Mouse (Mus musculus) heart, embryonic 14.5 days (tissue): ENCODE measurements around the gene Fgfr3. TPM values are rescaled to one million over a fixed set of nuclear protein-coding genes. Genes with fewer than 3 reads are reported as not detected.
A peak's percentile ranks its signal among the peaks of the same experiment; 100 is the strongest.

ENCODE experiments used
- ATAC-seq: fragments of 200-750 bp; cut with Nextera tagmentation; 2 replicates; pipeline ENCODE4 v1.8.0; 2017; ENCODE audit warnings: low read depth, moderate TSS enrichment; ENCODE audit not compliant: insufficient number of reproducible peaks, insufficient read depth, low FRiP score
- H3K27ac ChIP-seq, 2 experiments: fragments of 200-500 bp in 1 of 2; fragments of 300-500 bp in 1 of 2; sonication (generic) in 1 of 2; replicated peaks in 1 of 2; 2 replicates each; pipeline ENCODE4 v1.5.1; 2012 to 2014; ENCODE audit warnings: low read depth in 2 of 2, low read length in 2 of 2, control low read depth in 1 of 2, mild to moderate bottlenecking in 1 of 2, mixed read lengths in 1 of 2; ENCODE audit not compliant: control insufficient read depth in 1 of 2, insufficient read depth in 1 of 2
- H3K27me3 ChIP-seq: fragments of 300-500 bp; sonication (generic); 2 replicates; pipeline ENCODE4 v1.6.1; 2014; ENCODE audit warnings: mild to moderate bottlenecking, low read length, control low read depth; ENCODE audit not compliant: control insufficient read depth, insufficient read depth
- H3K36me3 ChIP-seq: fragments of 300-500 bp; sonication (generic); 2 replicates; pipeline ENCODE4 v1.6.1; 2014; ENCODE audit warnings: mild to moderate bottlenecking, control low read depth, low read length, mixed read lengths; ENCODE audit not compliant: control insufficient read depth, insufficient read depth
- H3K4me1 ChIP-seq, 2 experiments: fragments of 200-500 bp in 1 of 2; fragments of 300-500 bp in 1 of 2; sonication (generic) in 1 of 2; 2 replicates each; pipeline ENCODE4 v1.6.1; 2012 to 2014; ENCODE audit warnings: low read length in 2 of 2, control low read depth in 1 of 2, mixed read lengths in 1 of 2; ENCODE audit not compliant: control insufficient read depth in 2 of 2, insufficient read depth in 2 of 2
- H3K4me2 ChIP-seq: fragments of 300-500 bp; sonication (generic); 2 replicates; pipeline ENCODE4 v1.6.1; 2014; ENCODE audit warnings: mild to moderate bottlenecking, low read length
- H3K4me3 ChIP-seq, 2 experiments: fragments of 200-500 bp in 1 of 2; fragments of 300-500 bp in 1 of 2; sonication (generic) in 1 of 2; 2 replicates each; pipeline ENCODE4 v1.5.1; 2012 to 2014; ENCODE audit warnings: low read length in 2 of 2, mild to moderate bottlenecking in 2 of 2, control low read depth in 1 of 2, low read depth in 1 of 2, moderate library complexity in 1 of 2; ENCODE audit not compliant: control insufficient read depth in 1 of 2, insufficient read depth in 1 of 2
- H3K9ac ChIP-seq: fragments of 300-500 bp; sonication (generic); 2 replicates; pipeline ENCODE4 v1.6.1; 2014; ENCODE audit warnings: mild to moderate bottlenecking, low read length
- H3K9me3 ChIP-seq: fragments of 300-500 bp; sonication (generic); 2 replicates; pipeline ENCODE4 v1.6.1; 2016; ENCODE audit warnings: low read length, control low read depth; ENCODE audit not compliant: control insufficient read depth
- WGBS: fragments of 180-500 bp; shearing (Covaris S2); extraction: QIAGEN DNeasy Blood & Tissue Kit; methylation state at CpG from one replicate; pipeline ENCODE4 v1.1.7; 2014; 5-methylcytosine and 5-hydroxymethylcytosine counted together
- polyA plus RNA-seq: library from polyadenylated mRNA; unstranded; fragments of >200 nt; fragmentation: Nextera tagmentation; extraction: Ambion mirVana; gene quantifications from 2 replicates; pipeline ENCODE4 v1.2.1, GENCODE M21; 2014

The Fgfr3 gene
- polyA plus RNA-seq, 1 experiment from 2014 or later: 3.1 TPM

DNA sequence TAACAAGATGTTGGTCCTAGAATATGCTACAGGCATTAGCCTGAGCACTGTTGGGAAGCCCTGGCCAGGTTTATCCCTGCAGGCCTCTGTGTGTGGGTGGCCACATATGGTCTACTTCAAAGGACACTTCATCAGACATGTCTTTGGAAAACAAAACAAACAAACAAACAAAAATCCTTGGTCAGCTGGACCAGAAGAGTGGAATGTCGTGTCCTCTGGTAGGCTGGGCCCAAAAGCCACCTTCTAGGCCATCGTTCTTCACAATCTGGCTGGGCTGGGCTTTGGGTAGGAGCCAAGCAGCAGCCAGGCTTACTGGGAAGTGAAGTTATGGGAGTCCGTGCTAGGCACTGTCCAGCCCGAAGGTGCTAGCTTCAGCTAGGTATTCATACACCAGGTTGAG lies 14.3 kb upstream of the Fgfr3 start:
- ATAC-seq: no peak
- 29% methylated on average over 4 of the region's 4 CpGs for WGBS
- H3K9me3 ChIP-seq: no peaks in the 10 kb centered on the region
- H3K4me1 ChIP-seq: peaks cover 23 to 29% of the 10 kb centered on the region in 2 experiments
- no peak overlapping the region for H3K4me3 ChIP-seq
- H3K27ac ChIP-seq: no peak overlapping the region
- H3K36me3 ChIP-seq: no peaks in the 10 kb centered on the region
- H3K9ac ChIP-seq: no peak overlapping the region
- no peak overlapping the region for H3K4me2 ChIP-seq
- H3K27me3 ChIP-seq: no peaks in the 10 kb centered on the region

GRCm38 (mm10) chr5:33709037-33709436 lies 12.4 kb upstream of the Fgfr3 start:
- 29% methylated on average over 2 of the region's 2 CpGs for WGBS
- ATAC-seq: no peak
- no peak overlapping the region for H3K27ac ChIP-seq

GRCm38 (mm10) chr5:33712550-33712949 lies 8.9 kb upstream of the Fgfr3 start:
- Histone ChIP-seq H3K9ac (no peak overlapping the region), H3K27ac (no peak overlapping the region), H3K27me3 (no peaks in the 10 kb centered on the region), H3K4me3 (no peak overlapping the region), H3K4me1 (peaks cover 4 to 5% of the 10 kb centered on the region in 2 experiments), H3K9me3 (no peaks in the 10 kb centered on the region), H3K36me3 (no peaks in the 10 kb centered on the region), H3K4me2 (no peak overlapping the region)
- 91% methylated on average over 2 of the region's 2 CpGs for WGBS
- ATAC-seq: no peak

More at GRCm38 (mm10) chr5:33709037-33709436, 12.4 kb upstream of the Fgfr3 start:
- H3K4me2 ChIP-seq: no peak overlapping the region
- peaks cover 23 to 27% of the 10 kb centered on the region in 2 experiments for H3K4me1 ChIP-seq
- no peaks in the 10 kb centered on the region for H3K27me3 ChIP-seq
- H3K4me3 ChIP-seq: no peak overlapping the region
- no peak overlapping the region for H3K9ac ChIP-seq
- no peaks in the 10 kb centered on the region for H3K9me3 ChIP-seq
- no peaks in the 10 kb centered on the region for H3K36me3 ChIP-seq

DNA sequence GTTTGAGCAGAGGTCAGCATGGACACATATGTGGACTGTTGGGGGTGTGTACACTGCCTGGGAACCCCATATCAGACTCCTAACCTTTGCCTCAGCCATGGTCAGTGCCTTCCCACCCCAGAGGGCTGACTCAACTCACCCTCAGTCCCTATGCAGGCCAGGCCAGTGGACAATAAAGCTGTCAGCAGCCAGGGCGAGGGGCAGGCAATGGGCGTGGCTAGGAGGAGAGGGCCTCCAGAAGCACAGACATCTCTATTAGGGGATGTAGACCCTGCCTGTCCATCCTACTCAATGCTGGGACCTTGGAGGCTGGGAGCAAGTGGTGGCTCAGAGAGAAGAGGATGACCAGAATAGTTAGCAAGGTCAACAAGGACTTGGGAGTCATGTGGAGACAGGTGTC lies 6.3 kb upstream of the Fgfr3 start:
- no peak for ATAC-seq
- Histone ChIP-seq H3K4me1 (peaks cover 7 to 8% of the 10 kb centered on the region in 2 experiments; a peak in 3 of 4 replicates), H3K27me3 (no peaks in the 10 kb centered on the region), H3K4me2 (no peak overlapping the region), H3K36me3 (no peaks in the 10 kb centered on the region), H3K9ac (no peak overlapping the region), H3K9me3 (no peaks in the 10 kb centered on the region), H3K4me3 (no peak overlapping the region), H3K27ac (no peak overlapping the region)
- WGBS: 44% methylated on average over 2 of the region's 2 CpGs

DNA sequence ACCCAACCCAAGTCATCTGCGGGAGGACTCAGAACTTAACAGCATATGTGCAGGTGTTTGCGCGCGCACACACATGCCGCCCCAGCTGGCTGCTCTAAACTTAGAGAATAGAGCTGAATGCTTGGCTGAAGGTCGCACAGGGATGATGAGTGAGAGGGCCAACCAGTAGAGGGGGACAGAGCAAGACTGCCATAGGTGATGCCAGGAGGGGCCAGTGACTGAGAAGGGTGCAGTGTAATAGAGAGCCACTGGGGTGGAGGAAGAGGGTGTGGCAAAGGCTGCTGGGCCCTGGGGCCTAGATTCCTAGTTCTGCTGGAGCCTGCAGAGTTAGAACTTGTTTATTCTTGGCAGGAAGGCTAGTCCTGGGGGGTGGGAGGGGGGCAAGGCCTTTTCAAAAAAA lies 5.0 kb upstream of the Fgfr3 start:
- WGBS: 80% methylated on average over 6 of the region's 6 CpGs
- H3K9ac ChIP-seq: no peak overlapping the region
- no peak overlapping the region for H3K27ac ChIP-seq
- no peaks in the 10 kb centered on the region; the same call in 1 of the 2 replicates for H3K27me3 ChIP-seq
- H3K36me3 ChIP-seq: no peaks in the 10 kb centered on the region
- no peak overlapping the region for H3K4me2 ChIP-seq
- no peak overlapping the region for H3K4me3 ChIP-seq
- H3K9me3 ChIP-seq: no peaks in the 10 kb centered on the region
- H3K4me1 ChIP-seq: peaks cover 14 to 20% of the 10 kb centered on the region in 2 experiments
- no peak for ATAC-seq

DNA sequence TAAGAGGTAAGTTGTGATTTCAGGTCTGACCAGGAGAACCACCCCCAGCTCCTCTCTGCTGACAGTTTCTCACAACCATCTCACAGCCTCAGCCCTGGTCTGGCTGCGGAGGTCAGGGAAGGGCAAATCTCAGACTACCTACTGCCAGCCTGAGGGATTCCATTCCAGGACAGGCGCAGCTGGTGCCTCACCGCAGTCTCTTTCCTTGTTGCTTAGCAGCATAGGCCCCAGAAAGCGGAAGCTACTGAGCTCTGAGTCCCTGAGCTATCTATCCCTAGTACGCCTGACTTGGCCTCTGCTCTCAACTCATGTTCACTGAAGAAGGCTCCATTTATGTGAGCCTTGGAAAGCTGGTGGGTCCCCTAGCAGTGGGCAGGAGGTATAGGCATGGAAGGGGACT lies 3.0 kb upstream of the Fgfr3 start:
- Histone ChIP-seq H3K4me3 (no peak overlapping the region), H3K9ac (no peak overlapping the region), H3K4me2 (no peak overlapping the region), H3K9me3 (no peaks in the 10 kb centered on the region), H3K27me3 (peaks cover 9% of the 10 kb centered on the region), H3K27ac (no peak overlapping the region), H3K36me3 (no peaks in the 10 kb centered on the region), H3K4me1 (peaks cover 14 to 33% of the 10 kb centered on the region in 2 experiments)
- WGBS: 46% methylated on average over 5 of the region's 5 CpGs
- ATAC-seq: no peak

- Histone ChIP-seq H3K9me3 (no peaks in the 10 kb centered on the region), H3K27me3 (peaks cover 22% of the 10 kb centered on the region), H3K4me3 (peak overlapping the region; percentile 63 to 64), H3K9ac (peak overlapping the region; percentile 75), H3K4me2 (peak overlapping the region; percentile 97), H3K36me3 (no peaks in the 10 kb centered on the region), H3K4me1 (peaks cover 14 to 34% of the 10 kb centered on the region in 2 experiments), H3K27ac (no peak overlapping the region)
- no peak for ATAC-seq
- 13% methylated on average over 8 of the region's 8 CpGs for WGBS
These were observed 503 bp upstream of the Fgfr3 start for GRCm38 (mm10) chr5:33720852-33721490.
